Mouse (Mus musculus) bone marrow, adult 2 months (tissue): Measurements from ENCODE around the gene Gpm6b.

ENCODE experiments used
- CTCF ChIP-seq: fragments of 200-500 bp; IDR thresholded peaks from 2 replicates; pipeline ENCODE4 v1.5.1; 2011; ENCODE audit warnings: low read length, control low read depth; ENCODE audit not compliant: control insufficient read depth, insufficient read depth
- POLR2A ChIP-seq: fragments of 200-500 bp; IDR thresholded peaks from 2 replicates; pipeline ENCODE4 v1.6.1; 2011; ENCODE audit warnings: low read depth, mild to moderate bottlenecking, control low read depth, low read length, borderline replicate concordance; ENCODE audit not compliant: control insufficient read depth

DNA sequence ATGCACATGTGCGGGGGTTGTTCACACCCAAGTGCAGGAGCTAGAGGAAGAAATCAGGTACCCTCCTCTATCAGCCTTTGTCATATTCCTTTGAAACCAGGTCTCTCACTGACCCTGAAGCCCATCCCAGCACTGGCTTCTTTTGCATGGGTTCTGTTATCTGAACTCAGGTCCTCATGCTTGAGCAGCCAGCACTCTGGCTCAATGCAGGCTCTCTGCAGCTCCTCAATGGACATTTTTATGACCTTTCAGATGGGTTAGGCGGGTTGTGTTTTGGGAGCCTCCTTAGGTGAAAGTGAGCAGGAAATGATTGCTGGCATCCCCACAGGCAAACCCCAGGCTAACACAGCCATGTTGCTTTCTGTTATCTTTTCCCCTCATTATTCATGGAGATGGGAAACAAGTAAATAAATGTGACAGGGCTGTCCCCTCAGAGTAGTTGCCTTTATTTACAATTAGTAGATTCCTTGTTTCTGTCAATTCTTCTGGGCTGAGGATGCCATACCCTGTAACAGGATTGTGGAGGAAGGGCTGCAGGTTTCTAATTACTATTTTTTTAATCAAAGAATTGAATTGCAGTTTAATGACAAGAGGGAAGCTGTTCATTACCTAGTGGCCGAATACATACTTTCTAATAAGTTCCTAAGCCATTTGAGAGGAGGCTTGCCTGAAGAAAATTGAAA is 89.6 kb downstream of the Gpm6b start:
- TF ChIP-seq POLR2A (no peak), CTCF (no peak)
